Mouse (Mus musculus): Measurements from ENCODE around the gene Pola2.

Pola2 gene

GRCm38 (mm10) chr19:5937095-5937835 is 26.7 kb downstream of the Pola2 start:
- no peak for DNase-seq (ENCODE audit: low spot score)

GRCm38 (mm10) chr19:5935691-5936090 is 28.3 kb downstream of the Pola2 start:
- no peak for DNase-seq (ENCODE audit: low spot score)

- DNase-seq (ENCODE audit: low spot score), result peak; percentile 44
Measured at GRCm38 (mm10) chr19:5935266-5935665, 28.7 kb downstream of the Pola2 start.

GRCm38 (mm10) chr19:5929634-5930596 is 34.1 kb downstream of the Pola2 start:
- no peak for DNase-seq (ENCODE audit: low spot score)

GRCm38 (mm10) chr19:5928546-5928945 is 35.5 kb downstream of the Pola2 start:
- DNase-seq (ENCODE audit: low spot score), result no peak

GRCm38 (mm10) chr19:5928104-5928503 is 35.9 kb downstream of the Pola2 start:
- DNase-seq (ENCODE audit: low spot score), result no peak

GRCm38 (mm10) chr19:5927532-5927931 is 36.5 kb downstream of the Pola2 start:
- no peak for DNase-seq (ENCODE audit: low spot score)

GRCm38 (mm10) chr19:5927026-5927425 is 37.0 kb downstream of the Pola2 start:
- DNase-seq (ENCODE audit: low spot score), result no peak

GRCm38 (mm10) chr19:5925311-5925855 is 38.6 kb downstream of the Pola2 start:
- DNase-seq (ENCODE audit: low spot score), result no peak

GRCm38 (mm10) chr19:5924713-5925093 is 39.3 kb downstream of the Pola2 start, which contains the start of gene Cdc42ep2:
Gene Cdc42ep2, minus strand, starts transcription at chr19:5924816.
- peak; percentile 97 for DNase-seq (ENCODE audit: low spot score)

GRCm38 (mm10) chr19:5923990-5924712 is 39.9 kb downstream of the Pola2 start:
- peak; percentile 97 for DNase-seq (ENCODE audit: low spot score)

GRCm38 (mm10) chr19:5922963-5923362 is 41.0 kb downstream of the Pola2 start:
- DNase-seq (ENCODE audit: low spot score), result no peak

- no peak for DNase-seq (ENCODE audit: low spot score)
Measured at GRCm38 (mm10) chr19:5922119-5922942, 41.7 kb downstream of the Pola2 start.

- DNase-seq (ENCODE audit: low spot score), result peak; percentile 44
Measured at GRCm38 (mm10) chr19:5921715-5922114, 42.3 kb downstream of the Pola2 start.

- DNase-seq (ENCODE audit: low spot score), result no peak
Measured at GRCm38 (mm10) chr19:5913007-5913719, 50.8 kb downstream of the Pola2 start, which contains the start of gene Dpf2. Gene Dpf2, minus strand, starts transcription at chr19:5913010.

GRCm38 (mm10) chr19:5912103-5913006 is 51.6 kb downstream of the Pola2 start:
- peak; percentile 100 for DNase-seq (ENCODE audit: low spot score)

- DNase-seq (ENCODE audit: low spot score), result no peak
Measured at GRCm38 (mm10) chr19:5911430-5912102, 52.4 kb downstream of the Pola2 start.

- DNase-seq (ENCODE audit: low spot score), result no peak
Measured at GRCm38 (mm10) chr19:5910221-5910620, 53.8 kb downstream of the Pola2 start.

- no peak for DNase-seq (ENCODE audit: low spot score)
Measured at GRCm38 (mm10) chr19:5907275-5907674, 56.7 kb downstream of the Pola2 start.

Measured in embryo, embryonic 10 days (tissue).